Mouse (Mus musculus) neural tube, embryonic 13.5 days (tissue): ENCODE results near the gene 1700113H08Rik. TPM values are rescaled to one million over a fixed set of nuclear protein-coding genes. Genes with fewer than 3 reads are reported as not detected.

Experiments used
- ATAC-seq: fragments of 200-750 bp; cut with Nextera tagmentation; 2 replicates; pipeline ENCODE4 v1.8.0; 2017; ENCODE audit warnings: low read depth, mild to moderate bottlenecking, moderate TSS enrichment, moderate library complexity
- H3K27ac ChIP-seq: fragments of 300-500 bp; sonication (generic); replicated peaks from 2 replicates; pipeline ENCODE4 v1.5.1; 2015; ENCODE audit warnings: moderate library complexity, mild to moderate bottlenecking, inconsistent platforms
- H3K27me3 ChIP-seq: fragments of 300-500 bp; sonication (generic); 2 replicates; pipeline ENCODE4 v1.6.1; 2015; ENCODE audit warnings: mild to moderate bottlenecking, inconsistent platforms
- H3K36me3 ChIP-seq: fragments of 300-500 bp; sonication (generic); 2 replicates; pipeline ENCODE4 v1.6.1; 2015; ENCODE audit warnings: mild to moderate bottlenecking, inconsistent platforms
- H3K4me1 ChIP-seq: fragments of 300-500 bp; sonication (generic); replicated peaks from 2 replicates; pipeline ENCODE4 v1.6.1; 2015; ENCODE audit warnings: inconsistent platforms
- H3K4me2 ChIP-seq: fragments of 300-500 bp; sonication (generic); 2 replicates; pipeline ENCODE4 v1.6.1; 2015; ENCODE audit warnings: inconsistent platforms, mild to moderate bottlenecking, moderate library complexity
- H3K4me3 ChIP-seq: fragments of 300-500 bp; sonication (generic); 2 replicates; pipeline ENCODE4 v1.5.1; 2015; ENCODE audit warnings: mild to moderate bottlenecking, inconsistent platforms
- H3K9ac ChIP-seq: fragments of 300-500 bp; sonication (generic); 2 replicates; pipeline ENCODE4 v1.6.1; 2015; ENCODE audit warnings: moderate library complexity, mild to moderate bottlenecking, inconsistent platforms
- H3K9me3 ChIP-seq: fragments of 300-500 bp; sonication (generic); 2 replicates; pipeline ENCODE4 v1.6.1; 2016; ENCODE audit warnings: inconsistent platforms
- WGBS: fragments of 180-500 bp; shearing (Covaris S2); methylation state at CpG from one replicate; pipeline ENCODE4 v1.1.7; 2015; 5-methylcytosine and 5-hydroxymethylcytosine counted together
- polyA plus RNA-seq: library from polyadenylated mRNA; unstranded; fragments of >200 nt; fragmentation: Nextera tagmentation; extraction: Ambion mirVana; gene quantifications from 2 replicates; pipeline ENCODE4 v1.2.1, GENCODE M21; 2015

Gene 1700113H08Rik
- polyA plus RNA-seq, 1 experiment from 2014 or later, result 0.27 TPM

GRCm38 (mm10) chr10:87084236-87084635 lies 26.4 kb downstream of the 1700113H08Rik start:
- Histone ChIP-seq H3K27me3 (no peaks in the 10 kb centered on the region), H3K4me1 (no peaks in the 10 kb centered on the region), H3K36me3 (no peaks in the 10 kb centered on the region), H3K9me3 (no peaks in the 10 kb centered on the region), H3K27ac (no peak overlapping the region), H3K9ac (no peak overlapping the region), H3K4me3 (no peak overlapping the region), H3K4me2 (no peak overlapping the region)
- no peak for ATAC-seq
- WGBS, result 91% methylated on average over 6 of the region's 6 CpGs

DNA sequence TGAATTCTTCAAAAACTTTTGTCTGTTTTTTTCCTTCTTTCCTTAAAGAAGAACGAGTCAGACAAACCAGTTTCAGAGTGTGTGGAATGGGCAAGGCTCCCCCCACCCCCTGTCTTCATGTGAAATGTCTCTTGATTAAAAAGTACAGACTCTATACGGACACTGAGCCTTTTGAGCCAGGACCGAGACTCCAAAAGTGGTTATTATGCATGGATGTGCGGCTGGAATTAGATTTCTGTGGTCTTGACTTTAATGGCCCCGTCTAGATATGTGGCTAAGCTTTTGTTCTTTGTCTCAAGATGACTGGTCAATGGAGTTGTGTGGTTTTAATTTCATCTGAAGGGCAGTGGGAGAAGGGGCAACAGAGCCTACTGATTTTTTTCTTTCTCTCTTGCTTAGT lies 29.8 kb downstream of the 1700113H08Rik start:
- no peak overlapping the region for H3K27ac ChIP-seq
- ATAC-seq, result no peak
- WGBS, result 28% methylated on average over 5 of the region's 5 CpGs
- H3K4me2 ChIP-seq, result no peak overlapping the region
- H3K27me3 ChIP-seq, result no peaks in the 10 kb centered on the region
- no peaks in the 10 kb centered on the region for H3K9me3 ChIP-seq
- no peaks in the 10 kb centered on the region for H3K4me1 ChIP-seq
- H3K36me3 ChIP-seq, result no peaks in the 10 kb centered on the region
- no peak overlapping the region for H3K4me3 ChIP-seq
- H3K9ac ChIP-seq, result no peak overlapping the region

DNA sequence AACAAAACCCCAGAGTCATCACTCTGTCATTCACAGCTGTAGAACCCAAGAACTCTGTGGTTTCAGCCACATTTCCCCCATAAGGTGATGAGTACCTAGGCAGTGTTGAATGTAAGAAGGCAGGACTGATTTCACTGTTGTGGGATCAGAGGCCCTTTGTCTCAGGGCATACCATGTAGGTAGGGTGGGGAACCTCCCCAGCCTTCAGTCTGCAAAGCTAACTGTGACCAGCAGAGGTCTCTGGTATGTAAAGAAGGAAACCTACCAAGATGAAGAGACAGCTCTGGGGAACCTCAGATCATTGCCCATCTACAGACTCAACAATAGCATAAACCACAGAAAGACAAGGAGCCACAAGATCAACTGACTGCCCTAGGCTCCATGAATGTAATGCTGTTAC lies 36.4 kb downstream of the 1700113H08Rik start:
- Histone ChIP-seq H3K9me3 (no peaks in the 10 kb centered on the region), H3K27ac (no peak overlapping the region), H3K4me3 (no peak overlapping the region), H3K27me3 (no peaks in the 10 kb centered on the region), H3K4me1 (peaks cover 3% of the 10 kb centered on the region; the same call in 1 of the 2 replicates), H3K36me3 (no peaks in the 10 kb centered on the region), H3K9ac (no peak overlapping the region), H3K4me2 (no peak overlapping the region)
- ATAC-seq, result peak; percentile 63

DNA sequence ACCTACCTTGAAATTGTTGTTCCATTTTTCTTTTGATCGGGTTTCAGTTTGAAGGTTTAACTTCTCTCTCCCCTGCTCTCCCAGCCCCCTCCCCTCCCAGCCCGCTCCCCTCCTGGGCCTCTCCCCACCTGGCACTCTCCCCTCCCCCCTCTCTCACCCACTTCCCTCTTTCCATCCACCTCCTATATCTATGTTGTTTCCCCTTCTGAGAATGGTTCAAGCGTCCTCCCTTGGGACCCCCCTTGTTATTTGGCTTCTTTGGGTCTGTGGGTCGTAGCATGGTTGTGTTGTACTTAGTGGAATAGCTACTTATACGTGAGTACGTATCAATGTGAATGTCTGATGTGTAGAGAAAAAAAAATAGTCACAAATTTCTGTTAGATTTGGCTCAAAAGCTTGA lies 40.9 kb downstream of the 1700113H08Rik start:
- Histone ChIP-seq H3K9me3 (no peaks in the 10 kb centered on the region), H3K27me3 (no peaks in the 10 kb centered on the region), H3K27ac (no peak overlapping the region), H3K36me3 (no peaks in the 10 kb centered on the region), H3K9ac (no peak overlapping the region), H3K4me3 (no peak overlapping the region), H3K4me2 (no peak overlapping the region), H3K4me1 (peaks cover 34% of the 10 kb centered on the region)
- no peak for ATAC-seq
- 66% methylated on average over 6 of the region's 6 CpGs for WGBS

- no peak overlapping the region for H3K27ac ChIP-seq
- H3K27me3 ChIP-seq, result no peaks in the 10 kb centered on the region
- 35% methylated on average over 4 of the region's 4 CpGs for WGBS
- H3K9ac ChIP-seq, result no peak overlapping the region
- H3K4me1 ChIP-seq, result peaks cover 34% of the 10 kb centered on the region
- H3K9me3 ChIP-seq, result no peaks in the 10 kb centered on the region
- H3K4me3 ChIP-seq, result no peak overlapping the region
- no peaks in the 10 kb centered on the region for H3K36me3 ChIP-seq
- H3K4me2 ChIP-seq, result no peak overlapping the region
- no peak for ATAC-seq
These were observed 42.8 kb downstream of the 1700113H08Rik start for GRCm38 (mm10) chr10:87100668-87101067.

- peak; percentile 82 for ATAC-seq
- Histone ChIP-seq H3K4me3 (no peak overlapping the region), H3K9ac (no peak overlapping the region), H3K4me1 (peaks cover 34% of the 10 kb centered on the region), H3K27ac (no peak overlapping the region), H3K36me3 (no peaks in the 10 kb centered on the region), H3K9me3 (no peaks in the 10 kb centered on the region), H3K4me2 (no peak overlapping the region), H3K27me3 (no peaks in the 10 kb centered on the region; the same call in 1 of the 2 replicates)
- WGBS, result 8% methylated on average over 9 of the region's 9 CpGs
These were observed 43.6 kb downstream of the 1700113H08Rik start for GRCm38 (mm10) chr10:87101265-87101950.

- H3K4me2 ChIP-seq, result no peak overlapping the region
- ATAC-seq, result no peak; the same call in 1 of the 2 replicates
- WGBS, result 8% methylated on average over 3 of the region's 3 CpGs
- H3K9ac ChIP-seq, result no peak overlapping the region
- no peaks in the 10 kb centered on the region; the same call in 1 of the 2 replicates for H3K27me3 ChIP-seq
- H3K36me3 ChIP-seq, result no peaks in the 10 kb centered on the region
- peaks cover 34% of the 10 kb centered on the region for H3K4me1 ChIP-seq
- H3K9me3 ChIP-seq, result no peaks in the 10 kb centered on the region
- no peak overlapping the region for H3K4me3 ChIP-seq
- no peak overlapping the region for H3K27ac ChIP-seq
These were observed 44.1 kb downstream of the 1700113H08Rik start for GRCm38 (mm10) chr10:87101951-87102320.

DNA sequence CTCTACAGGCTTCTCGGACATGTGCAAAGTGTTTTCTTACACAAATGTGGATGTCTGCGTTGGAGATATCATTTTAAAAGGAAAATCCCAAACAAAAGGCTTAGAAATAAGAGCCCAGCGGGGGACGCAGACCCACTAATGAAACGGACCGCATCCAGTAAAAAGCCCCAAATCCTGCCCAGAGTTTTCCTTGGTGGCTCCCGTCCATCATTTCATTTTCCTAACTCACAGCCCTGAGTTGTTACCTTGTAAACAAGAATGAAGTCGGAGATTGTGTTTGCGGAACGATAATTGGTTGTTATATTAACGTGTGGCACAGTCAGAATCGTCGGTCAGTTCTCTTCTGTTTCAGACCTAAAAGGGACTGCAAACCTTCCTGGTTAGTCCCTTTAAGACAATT lies 44.6 kb downstream of the 1700113H08Rik start:
- H3K27ac ChIP-seq, result no peak overlapping the region
- peak overlapping the region; percentile 27; the same call in 1 of the 2 replicates for H3K4me2 ChIP-seq
- no peak overlapping the region for H3K4me3 ChIP-seq
- H3K9me3 ChIP-seq, result no peaks in the 10 kb centered on the region
- no peaks in the 10 kb centered on the region for H3K36me3 ChIP-seq
- no peak overlapping the region for H3K9ac ChIP-seq
- no peaks in the 10 kb centered on the region; the same call in 1 of the 2 replicates for H3K27me3 ChIP-seq
- WGBS, result 28% methylated on average over 13 of the region's 13 CpGs
- no peak for ATAC-seq
- peaks cover 34% of the 10 kb centered on the region for H3K4me1 ChIP-seq

GRCm38 (mm10) chr10:87103286-87103685 lies 45.4 kb downstream of the 1700113H08Rik start:
- 35% methylated on average over 8 of the region's 8 CpGs for WGBS
- no peak for ATAC-seq
- no peak overlapping the region for H3K9ac ChIP-seq
- H3K36me3 ChIP-seq, result no peaks in the 10 kb centered on the region
- no peak overlapping the region for H3K4me2 ChIP-seq
- H3K27me3 ChIP-seq, result no peaks in the 10 kb centered on the region; the same call in 1 of the 2 replicates
- H3K9me3 ChIP-seq, result no peaks in the 10 kb centered on the region
- H3K4me3 ChIP-seq, result no peak overlapping the region
- no peak overlapping the region for H3K27ac ChIP-seq
- H3K4me1 ChIP-seq, result peaks cover 33% of the 10 kb centered on the region

DNA sequence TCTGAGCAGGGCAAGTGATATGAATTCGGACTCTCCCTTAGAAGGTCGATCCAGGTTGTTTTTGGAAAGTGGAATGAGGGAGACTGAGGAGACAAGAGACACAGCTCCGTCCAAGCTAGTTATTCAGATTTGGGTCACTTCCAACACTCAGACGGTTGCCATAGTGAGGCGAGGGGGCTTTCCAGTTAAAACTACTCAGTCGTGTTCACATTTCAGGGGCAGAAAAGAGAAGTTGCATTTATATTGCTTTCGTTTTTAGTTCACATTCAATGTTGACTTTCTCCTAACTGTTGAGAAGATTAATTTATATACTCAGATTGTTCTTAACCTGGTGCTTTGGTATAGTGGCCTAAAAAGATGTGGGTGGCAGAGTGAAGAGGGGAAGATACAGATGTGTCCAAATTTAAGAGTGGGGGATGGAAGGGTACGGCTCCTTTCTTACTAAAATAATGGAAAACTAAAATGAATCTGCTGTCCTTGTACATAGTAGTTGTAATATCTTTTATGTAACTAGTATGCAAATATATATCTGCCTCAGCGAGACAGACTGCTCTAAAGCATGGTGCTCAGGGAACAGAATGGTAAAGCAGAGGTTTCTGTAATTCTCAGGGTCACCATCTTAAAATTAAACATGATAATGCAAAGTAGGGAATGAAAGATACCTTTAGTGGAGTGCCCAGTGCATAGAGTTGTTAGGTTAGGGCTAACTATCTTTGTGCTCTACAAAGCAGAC lies 49.9 kb downstream of the 1700113H08Rik start:
- ATAC-seq, result no peak
- H3K4me2 ChIP-seq, result no peak overlapping the region
- H3K4me3 ChIP-seq, result no peak overlapping the region
- H3K9me3 ChIP-seq, result no peaks in the 10 kb centered on the region
- no peak overlapping the region for H3K27ac ChIP-seq
- H3K27me3 ChIP-seq, result no peaks in the 10 kb centered on the region; the same call in none of the 2 replicates
- H3K4me1 ChIP-seq, result peaks cover 9% of the 10 kb centered on the region
- H3K36me3 ChIP-seq, result no peaks in the 10 kb centered on the region
- 68% methylated on average over 9 of the region's 9 CpGs for WGBS
- H3K9ac ChIP-seq, result no peak overlapping the region

DNA sequence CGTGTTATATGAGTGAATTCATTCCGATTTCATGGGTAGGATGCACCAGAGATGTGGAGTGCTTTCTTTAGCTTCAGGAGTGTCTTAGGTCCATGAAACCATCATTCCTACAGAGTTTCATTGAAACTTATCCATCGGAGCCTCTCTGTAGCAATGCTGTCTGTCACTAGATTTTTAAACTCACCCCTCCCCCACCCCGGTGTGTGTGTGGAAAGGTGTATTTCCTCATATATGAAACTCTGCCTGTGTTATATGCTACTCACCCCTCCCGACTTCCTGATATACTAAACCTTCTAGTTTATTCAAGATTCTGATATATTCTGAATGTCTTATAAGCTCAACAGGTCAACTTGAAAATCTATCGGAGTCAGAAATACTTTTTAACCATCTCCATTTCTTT lies 50.5 kb downstream of the 1700113H08Rik start:
- Histone ChIP-seq H3K9me3 (no peaks in the 10 kb centered on the region), H3K36me3 (no peaks in the 10 kb centered on the region), H3K27ac (no peak overlapping the region), H3K4me1 (peaks cover 4% of the 10 kb centered on the region), H3K9ac (no peak overlapping the region), H3K4me3 (no peak overlapping the region), H3K27me3 (no peaks in the 10 kb centered on the region; the same call in none of the 2 replicates), H3K4me2 (no peak overlapping the region)
- 93% methylated on average over 6 of the region's 6 CpGs for WGBS
- no peak for ATAC-seq

DNA sequence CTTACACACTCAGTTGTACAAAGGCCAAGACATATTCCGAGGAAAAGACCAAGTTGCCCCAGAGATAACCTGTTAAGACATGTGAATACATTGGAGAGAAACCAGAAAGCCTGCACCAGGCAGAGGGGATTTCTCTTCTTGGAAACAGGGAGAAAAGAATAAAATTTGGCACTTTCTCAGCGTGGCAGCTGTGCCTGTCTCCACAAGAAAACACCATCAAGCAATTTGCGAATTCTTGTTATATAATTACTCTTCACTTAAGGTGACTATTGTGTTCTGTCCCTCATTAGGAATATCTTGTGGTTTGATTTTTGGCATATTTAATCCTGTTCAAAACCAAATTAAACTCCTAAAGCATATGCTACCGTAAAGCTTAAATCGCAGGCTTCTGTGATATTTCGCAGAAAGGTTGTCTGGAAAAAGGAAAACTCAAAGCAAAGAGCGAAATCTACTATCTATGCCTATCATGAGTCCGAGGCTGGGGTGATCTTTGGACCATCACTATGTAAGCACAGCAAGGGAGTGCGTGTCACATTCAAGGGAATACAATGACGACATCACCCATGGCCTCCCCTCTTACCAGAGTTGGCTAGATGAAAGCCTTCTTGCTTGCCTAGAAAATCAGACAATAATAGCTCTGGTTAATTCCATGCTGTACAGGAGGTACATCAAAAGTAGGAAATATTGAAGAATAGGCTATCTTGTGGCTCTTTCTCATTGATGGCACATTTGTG lies 51.4 kb downstream of the 1700113H08Rik start:
- no peaks in the 10 kb centered on the region; the same call in none of the 2 replicates for H3K27me3 ChIP-seq
- H3K4me3 ChIP-seq, result no peak overlapping the region
- no peaks in the 10 kb centered on the region for H3K36me3 ChIP-seq
- WGBS, result 82% methylated on average over 10 of the region's 10 CpGs
- H3K9me3 ChIP-seq, result no peaks in the 10 kb centered on the region
- no peak overlapping the region for H3K9ac ChIP-seq
- no peak overlapping the region for H3K4me2 ChIP-seq
- H3K27ac ChIP-seq, result no peak overlapping the region
- H3K4me1 ChIP-seq, result no peaks in the 10 kb centered on the region
- no peak for ATAC-seq
